Mouse (Mus musculus) ovary, adult 18-20 months (tissue): ENCODE measurements at regions not wholly inside any gene's neighbourhood (a gene's known extent, or its start where the extent isn't known, plus 50 kb on each side); places are given as distances from the start of the nearest gene placed in this dataset.
A peak's percentile ranks its signal among the peaks of the same experiment; 100 is the strongest.

ENCODE experiments used
- DNase-seq: peaks from one replicate; pipeline ENCODE4 v3.0.0; 2022; ENCODE audit warnings: low spot score, mixed read lengths

- peak; percentile 2 for DNase-seq
These were observed 642.8 kb downstream of the Nedd1 start for GRCm38 (mm10) chr10:92079421-92079820.

GRCm38 (mm10) chr10:92077291-92077690 is 644.9 kb downstream of the Nedd1 start:
- no peak for DNase-seq

- DNase-seq = no peak
These were observed 645.5 kb downstream of the Nedd1 start for GRCm38 (mm10) chr10:92076754-92077153.

- no peak for DNase-seq
These were observed 646.8 kb downstream of the Nedd1 start for GRCm38 (mm10) chr10:92075469-92075868.

- DNase-seq = no peak
These were observed 647.4 kb downstream of the Nedd1 start for GRCm38 (mm10) chr10:92074698-92075394.

GRCm38 (mm10) chr10:92073873-92074390 is 648.3 kb downstream of the Nedd1 start:
- no peak for DNase-seq

- DNase-seq = peak; percentile 38
These were observed 677.4 kb downstream of the Nedd1 start for GRCm38 (mm10) chr10:92044783-92045182.

- DNase-seq = peak; percentile 1
These were observed 686.0 kb downstream of the Nedd1 start for GRCm38 (mm10) chr10:92036176-92036575.

GRCm38 (mm10) chr10:92030221-92030620 is 692.0 kb downstream of the Nedd1 start:
- no peak for DNase-seq

- no peak for DNase-seq
These were observed 698.0 kb downstream of the Nedd1 start for GRCm38 (mm10) chr10:92024203-92024602.

- no peak for DNase-seq
These were observed 701.2 kb downstream of the Nedd1 start for GRCm38 (mm10) chr10:92021036-92021435.

GRCm38 (mm10) chr10:92009551-92009950 is 712.7 kb downstream of the Nedd1 start:
- DNase-seq = no peak

- no peak for DNase-seq
These were observed 714.3 kb downstream of the Nedd1 start for GRCm38 (mm10) chr10:92007891-92008290.

GRCm38 (mm10) chr10:92006467-92006866 is 715.8 kb downstream of the Nedd1 start:
- DNase-seq = no peak

- no peak for DNase-seq
These were observed 731.2 kb downstream of the Nedd1 start for GRCm38 (mm10) chr10:91991040-91991439.

GRCm38 (mm10) chr10:91988364-91988763 is 733.9 kb downstream of the Nedd1 start:
- no peak for DNase-seq

GRCm38 (mm10) chr10:91979841-91980240 is 742.4 kb downstream of the Nedd1 start:
- DNase-seq = no peak

- no peak for DNase-seq
These were observed 750.3 kb downstream of the Nedd1 start for GRCm38 (mm10) chr10:91971951-91972350.

GRCm38 (mm10) chr10:91967570-91968310 is 754.5 kb downstream of the Nedd1 start:
- DNase-seq = no peak

- DNase-seq = no peak
These were observed 762.3 kb downstream of the Nedd1 start for GRCm38 (mm10) chr10:91959734-91960492.

GRCm38 (mm10) chr10:91953078-91953477 is 769.1 kb downstream of the Nedd1 start:
- no peak for DNase-seq

GRCm38 (mm10) chr10:91923626-91924025 is 742.5 kb upstream of the Tmpo start:
- no peak for DNase-seq

GRCm38 (mm10) chr10:91889864-91890263 is 708.7 kb upstream of the Tmpo start:
- no peak for DNase-seq
